Mouse (Mus musculus) liver, postnatal 0 days (tissue): ENCODE results near the gene Atxn7l1. TPM values are rescaled to one million over a fixed set of nuclear protein-coding genes. Genes with fewer than 3 reads are reported as not detected.

ENCODE experiments used
- ATAC-seq: fragments of 200-750 bp; cut with Nextera tagmentation; 2 replicates; pipeline ENCODE4 v1.8.0; 2017; ENCODE audit warnings: mild to moderate bottlenecking, moderate library complexity
- DNase-seq: peaks from one replicate; pipeline ENCODE4 v3.0.0-alpha.2; 2016
- H3K27ac ChIP-seq: fragments of 300-500 bp; sonication (generic); 2 replicates; pipeline ENCODE4 v1.5.1; 2014; ENCODE audit warnings: antibody characterized with exemption, moderate library complexity, mild to moderate bottlenecking, low read depth
- H3K27me3 ChIP-seq: fragments of 300-500 bp; sonication (generic); 2 replicates; pipeline ENCODE4 v1.6.1; 2014; ENCODE audit warnings: low read length, control low read depth, mixed read lengths; ENCODE audit not compliant: insufficient read depth
- H3K36me3 ChIP-seq: fragments of 300-500 bp; sonication (generic); replicated peaks from 2 replicates; pipeline ENCODE4 v1.6.1; 2014; ENCODE audit warnings: mild to moderate bottlenecking, control low read depth, low read length, moderate library complexity, mixed read lengths; ENCODE audit not compliant: insufficient read depth
- H3K4me1 ChIP-seq: fragments of 300-500 bp; sonication (generic); 2 replicates; pipeline ENCODE4 v1.6.1; 2014; ENCODE audit warnings: antibody characterized with exemption, mild to moderate bottlenecking, control low read depth; ENCODE audit not compliant: insufficient read depth
- H3K4me2 ChIP-seq: fragments of 300-500 bp; sonication (generic); 2 replicates; pipeline ENCODE4 v1.6.1; 2014; ENCODE audit warnings: low read depth, mild to moderate bottlenecking, low read length, moderate library complexity, mixed read lengths
- H3K4me3 ChIP-seq: fragments of 300-500 bp; sonication (generic); 2 replicates; pipeline ENCODE4 v1.5.1; 2014; ENCODE audit warnings: low read depth, low read length
- H3K9ac ChIP-seq: fragments of 300-500 bp; sonication (generic); replicated peaks from 2 replicates; pipeline ENCODE4 v1.6.1; 2014; ENCODE audit warnings: mild to moderate bottlenecking, moderate library complexity
- H3K9me3 ChIP-seq: fragments of 300-500 bp; sonication (generic); 2 replicates; pipeline ENCODE4 v1.6.1; 2016; ENCODE audit warnings: mild to moderate bottlenecking, control low read depth, low read length, mixed read lengths
- CTCF ChIP-seq: sonication (generic); IDR thresholded peaks from 2 replicates; pipeline ENCODE4 v1.5.1; 2016; ENCODE audit warnings: antibody characterized with exemption, low read depth
- EP300 ChIP-seq: IDR thresholded peaks from 2 replicates; pipeline ENCODE4 v1.6.1; 2016; ENCODE audit warnings: antibody characterized with exemption, low read depth, mild to moderate bottlenecking
- WGBS: fragments of 180-500 bp; shearing (Covaris S2); extraction: QIAGEN DNeasy Blood & Tissue Kit; methylation state at CpG from one replicate; pipeline ENCODE4 v1.1.7; 2014; ENCODE audit not compliant: insufficient replicate concordance; 5-methylcytosine and 5-hydroxymethylcytosine counted together
- polyA plus RNA-seq: library from polyadenylated mRNA; unstranded; fragments of >200 nt; fragmentation: Nextera tagmentation; extraction: Ambion mirVana; gene quantifications from 2 replicates; pipeline ENCODE4 v1.2.1, GENCODE M21; 2015

Atxn7l1 gene
- polyA plus RNA-seq, 1 experiment from 2014 or later = 8.5 TPM

DNA sequence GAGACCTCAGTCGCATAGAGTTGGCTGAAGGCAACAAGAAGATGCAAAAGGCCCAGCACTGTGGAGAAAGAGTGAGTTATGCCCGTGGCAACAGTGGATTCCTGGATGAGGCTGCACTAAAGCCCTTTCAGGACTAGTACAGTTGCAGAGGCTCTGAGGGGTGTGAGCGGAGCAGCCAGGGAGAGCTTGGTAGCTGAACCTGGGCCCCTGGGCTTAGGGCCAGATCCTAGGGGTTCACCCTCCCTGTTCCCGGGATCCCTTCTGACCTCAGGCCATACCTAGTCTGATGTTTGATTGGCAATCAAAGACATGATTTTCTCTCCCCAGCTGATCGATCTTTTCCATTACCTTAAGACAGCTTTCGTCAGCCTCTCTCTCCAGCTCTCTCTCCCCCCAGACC, 58.8 kb downstream of the Atxn7l1 start:
- Histone ChIP-seq H3K27ac (no peak overlapping the region), H3K27me3 (no peaks in the 10 kb centered on the region), H3K36me3 (no peaks in the 10 kb centered on the region; the same call in 1 of the 2 replicates), H3K9me3 (no peaks in the 10 kb centered on the region), H3K4me2 (no peak overlapping the region), H3K9ac (no peak overlapping the region), H3K4me3 (no peak overlapping the region), H3K4me1 (no peaks in the 10 kb centered on the region; the same call in 1 of the 2 replicates)
- no peak for TF ChIP-seq CTCF
- TF ChIP-seq EP300 = no peak
- ATAC-seq = no peak
- WGBS = 85% methylated on average over 6 of the region's 6 CpGs
- no peak for DNase-seq

DNA sequence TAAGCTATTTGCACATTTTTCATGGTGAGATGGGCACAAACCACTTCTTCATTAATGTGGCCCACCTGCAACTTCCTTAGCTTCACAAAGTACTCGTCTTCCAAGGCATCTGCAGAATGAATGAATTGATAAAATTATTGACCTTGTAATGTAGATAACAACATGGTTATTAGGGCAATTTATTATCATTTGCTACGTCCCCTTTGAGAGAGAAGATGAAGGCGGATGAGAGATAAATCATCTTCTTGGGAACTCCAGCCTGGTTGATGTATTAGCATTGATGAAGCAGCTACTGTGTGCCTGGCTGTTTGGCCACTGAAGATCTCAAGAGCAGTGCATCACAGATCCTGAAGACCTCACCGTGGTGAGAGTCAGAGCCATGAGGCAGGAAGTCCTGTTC, 63.4 kb downstream of the Atxn7l1 start:
- H3K9me3 ChIP-seq = no peaks in the 10 kb centered on the region
- no peaks in the 10 kb centered on the region; the same call in 1 of the 2 replicates for H3K4me1 ChIP-seq
- DNase-seq (no peak), ATAC-seq (no peak)
- H3K9ac ChIP-seq = no peak overlapping the region
- H3K27ac ChIP-seq = no peak overlapping the region
- TF ChIP-seq EP300 = no peak
- TF ChIP-seq CTCF = no peak
- peaks cover 3% of the 10 kb centered on the region; the same call in 1 of the 2 replicates for H3K36me3 ChIP-seq
- H3K27me3 ChIP-seq = no peaks in the 10 kb centered on the region
- no peak overlapping the region for H3K4me2 ChIP-seq
- no peak overlapping the region for H3K4me3 ChIP-seq
- WGBS = 51% methylated on average over 4 of the region's 4 CpGs

DNA sequence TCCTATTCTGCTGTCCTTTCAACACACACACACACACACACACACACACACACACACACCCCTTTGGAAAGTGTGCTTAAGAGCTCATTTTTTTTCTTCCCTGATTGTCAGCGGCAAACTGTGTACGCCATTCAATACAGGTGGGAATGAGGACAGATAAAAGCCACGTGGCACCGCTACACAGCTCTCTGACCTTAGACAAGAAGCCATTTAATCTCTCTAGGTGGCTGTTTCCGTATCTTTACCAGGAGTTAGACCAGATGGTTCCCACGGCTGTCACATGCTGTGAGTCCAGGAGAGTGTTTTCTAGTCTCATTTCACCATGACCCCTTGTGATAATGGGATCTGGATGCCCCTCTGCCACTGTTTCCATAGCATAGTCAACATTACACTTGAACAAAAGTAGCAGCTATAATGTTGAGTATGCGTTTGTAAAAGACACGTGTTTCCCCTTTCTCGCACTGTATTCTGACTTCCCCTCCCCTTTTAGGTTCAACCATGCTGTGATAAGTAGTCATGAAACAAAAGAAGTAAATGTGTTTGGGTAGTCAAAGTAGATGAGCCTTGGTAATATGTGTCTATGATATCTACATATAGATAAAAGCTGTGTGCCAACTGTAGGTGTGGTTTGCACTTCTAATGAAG, 70.8 kb downstream of the Atxn7l1 start:
- 65% methylated on average over 9 of the region's 9 CpGs for WGBS
- no peak for ATAC-seq
- Histone ChIP-seq H3K4me2 (no peak overlapping the region), H3K4me3 (no peak overlapping the region), H3K27ac (peak overlapping the region; percentile 94; the same call in 1 of the 2 replicates), H3K36me3 (peaks cover 4% of the 10 kb centered on the region; the same call in 1 of the 2 replicates), H3K9me3 (no peaks in the 10 kb centered on the region), H3K9ac (no peak overlapping the region), H3K4me1 (peaks cover 35% of the 10 kb centered on the region), H3K27me3 (no peaks in the 10 kb centered on the region)
- peak; percentile 54 for TF ChIP-seq EP300
- no peak for TF ChIP-seq CTCF
- no peak for DNase-seq

- H3K36me3 ChIP-seq = peaks cover 4% of the 10 kb centered on the region; the same call in 1 of the 2 replicates
- H3K4me3 ChIP-seq = no peak overlapping the region
- no peak for ATAC-seq
- H3K9me3 ChIP-seq = no peaks in the 10 kb centered on the region
- H3K4me1 ChIP-seq = peaks cover 35% of the 10 kb centered on the region
- no peak for DNase-seq
- 0 out of 2 replicates have a peak overlapping the region, but pooled peaks have one; percentile 45 for H3K9ac ChIP-seq
- H3K4me2 ChIP-seq = peak overlapping the region; percentile 62
- H3K27me3 ChIP-seq = no peaks in the 10 kb centered on the region
- H3K27ac ChIP-seq = peak overlapping the region; percentile 94
- TF ChIP-seq EP300 (no peak), CTCF (no peak)
- WGBS = 85% methylated on average over 7 of the region's 7 CpGs
These were observed 71.9 kb downstream of the Atxn7l1 start for GRCm38 (mm10) chr12:33219436-33219835.

DNA sequence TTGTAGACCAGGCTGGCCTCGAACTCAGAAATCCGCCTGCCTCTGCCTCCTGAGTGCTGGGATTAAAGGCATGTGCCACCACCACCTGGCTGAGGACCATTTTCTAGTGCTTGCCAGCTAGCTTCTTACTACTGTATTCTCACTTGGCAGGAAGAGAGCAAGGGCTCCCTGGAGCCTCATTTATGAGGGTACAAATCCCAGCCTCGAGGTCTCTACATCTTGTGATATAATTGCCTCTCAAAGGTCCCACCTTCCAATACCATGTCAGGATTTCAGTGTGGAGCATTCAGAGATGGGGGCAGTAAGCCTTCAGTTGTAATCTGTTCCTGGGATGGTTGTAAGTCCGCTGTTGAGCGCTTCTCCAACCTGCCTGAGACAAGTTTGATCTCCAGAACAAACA, 72.6 kb downstream of the Atxn7l1 start:
- WGBS = 64% methylated on average over 5 of the region's 5 CpGs
- peak overlapping the region; percentile 94 for H3K27ac ChIP-seq

DNA sequence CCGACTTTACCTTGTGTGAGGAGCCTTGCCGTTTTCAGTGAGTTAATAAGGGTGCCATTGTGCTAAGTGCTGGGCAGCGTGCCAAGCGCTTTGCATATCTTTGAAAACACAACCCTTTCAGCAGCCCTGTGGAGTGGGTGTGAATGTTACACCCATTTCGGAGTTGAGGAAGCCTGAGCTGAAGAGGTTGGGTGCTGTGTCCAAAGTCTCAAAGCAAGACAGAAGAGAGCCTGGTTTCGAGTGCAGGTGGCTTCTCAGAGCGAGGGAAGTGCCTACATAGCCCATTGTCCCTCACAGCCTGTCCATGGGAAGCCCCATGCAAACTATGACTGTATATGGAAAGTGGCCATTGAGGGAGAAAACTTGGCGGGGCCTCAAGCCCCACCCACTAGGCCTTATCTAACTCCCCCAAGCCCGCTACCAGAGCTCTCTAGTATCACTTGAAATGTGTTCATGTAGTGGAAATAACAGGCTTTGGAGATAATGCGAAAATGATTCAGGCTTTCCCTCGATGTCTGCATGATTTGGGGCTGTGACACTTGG, 73.1 kb downstream of the Atxn7l1 start:
- Histone ChIP-seq H3K4me2 (peak overlapping the region; percentile 62), H3K9me3 (no peaks in the 10 kb centered on the region), H3K27me3 (no peaks in the 10 kb centered on the region), H3K27ac (peak overlapping the region; percentile 94), H3K4me3 (peak overlapping the region; percentile 22; the same call in 1 of the 2 replicates), H3K36me3 (peaks cover 4% of the 10 kb centered on the region; the same call in 1 of the 2 replicates), H3K9ac (peak overlapping the region; percentile 45), H3K4me1 (peaks cover 35% of the 10 kb centered on the region)
- TF ChIP-seq CTCF = no peak
- peak; percentile 95 for TF ChIP-seq EP300
- WGBS = 48% methylated on average over 11 of the region's 11 CpGs
- peak; percentile 95 for ATAC-seq
- peak; percentile 86 for DNase-seq

More for the DNA sequence above, 72.6 kb downstream of the Atxn7l1 start:
- no peaks in the 10 kb centered on the region for H3K27me3 ChIP-seq
- DNase-seq (no peak), ATAC-seq (peak; percentile 28)
- H3K4me3 ChIP-seq = peak overlapping the region; percentile 22; the same call in 1 of the 2 replicates
- TF ChIP-seq CTCF (no peak), EP300 (no peak)
- H3K9me3 ChIP-seq = no peaks in the 10 kb centered on the region
- peaks cover 4% of the 10 kb centered on the region; the same call in 1 of the 2 replicates for H3K36me3 ChIP-seq
- peaks cover 35% of the 10 kb centered on the region for H3K4me1 ChIP-seq
- peak overlapping the region; percentile 62 for H3K4me2 ChIP-seq
- H3K9ac ChIP-seq = peak overlapping the region; percentile 45
